Mouse (Mus musculus) G1E (cell line): ENCODE measurements around the gene Ttll8.

Source experiments
- CTCF ChIP-seq: IDR thresholded peaks from 2 replicates; pipeline ENCODE4 v1.5.1; 2012; ENCODE audit warnings: low read depth, low read length, inconsistent platforms, mixed read lengths
- GATA1 ChIP-seq: IDR thresholded peaks from 2 replicates; pipeline ENCODE4 v1.6.1; 2012; ENCODE audit warnings: borderline replicate concordance, low read length, inconsistent platforms, mixed read lengths
- GATA2 ChIP-seq: IDR thresholded peaks from 2 replicates; pipeline ENCODE4 v1.6.1; 2012; ENCODE audit warnings: low read depth, low read length, inconsistent platforms, borderline replicate concordance
- POLR2AphosphoS5 ChIP-seq: IDR thresholded peaks from 2 replicates; pipeline ENCODE4 v1.6.1; 2012; ENCODE audit warnings: low read depth, low read length, inconsistent platforms; ENCODE audit not compliant: insufficient replicate concordance
- TAL1 ChIP-seq: conservative IDR thresholded peaks from 2 replicates; pipeline ENCODE4 v1.6.1; 2012; ENCODE audit warnings: low read depth, low read length, inconsistent platforms, mixed read lengths

DNA sequence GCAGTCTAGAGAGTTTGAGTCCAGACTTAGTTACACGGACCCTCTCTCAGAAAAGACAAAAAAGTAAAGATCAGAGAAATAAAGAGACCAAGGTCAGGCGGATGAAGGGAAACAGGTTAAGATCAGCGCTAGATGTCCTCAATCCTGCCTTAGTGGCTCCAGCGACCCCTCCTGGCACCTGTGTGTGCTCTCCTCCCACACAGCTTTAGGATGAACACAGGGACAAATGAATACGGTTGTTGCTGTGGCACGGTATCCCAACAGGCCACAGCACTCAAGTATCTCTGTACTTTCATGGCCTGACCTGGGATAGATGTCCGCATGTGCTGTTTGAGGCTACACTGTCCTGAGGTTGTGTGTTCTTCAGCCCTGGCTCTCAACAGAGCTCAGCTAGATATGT, 59.1 kb downstream of the Ttll8 start:
- TF ChIP-seq GATA1 (no peak), CTCF (no peak), TAL1 (no peak), POLR2AphosphoS5 (no peak), GATA2 (no peak)
